Mouse (Mus musculus) WW6 (cell line): ENCODE measurements at regions not wholly inside any gene's neighbourhood (a gene's known extent, or its start where the extent isn't known, plus 50 kb on each side); places are given as distances from the start of the nearest gene placed in this dataset.

Source experiments
- DNase-seq: peaks from one replicate; pipeline ENCODE4 v3.0.0-alpha.2; 2013; ENCODE audit warnings: low read depth, low spot score

- no peak for DNase-seq
Measured at GRCm38 (mm10) chr9:23062656-23063444, 160.0 kb upstream of the Bmper start.

- DNase-seq: no peak
Measured at GRCm38 (mm10) chr9:23064001-23064400, 158.9 kb upstream of the Bmper start.

DNA sequence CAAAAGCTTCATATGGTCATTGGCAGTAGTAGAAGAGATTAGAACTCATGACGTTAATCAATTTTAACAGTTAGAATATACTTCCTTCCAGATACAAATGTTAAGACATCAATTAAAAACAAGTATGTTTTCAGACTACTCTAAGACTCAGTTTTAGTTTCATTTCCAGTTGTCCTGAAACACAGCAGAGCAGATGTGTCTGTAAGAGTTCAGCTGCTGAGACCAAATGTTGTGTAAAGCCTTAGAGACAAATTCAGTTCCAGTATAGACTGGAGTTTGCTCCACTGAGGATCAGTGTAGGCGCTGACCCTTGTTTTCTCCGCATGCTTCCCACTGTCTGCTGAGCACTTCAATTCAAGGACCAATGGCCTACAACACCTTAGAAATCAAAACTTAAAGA is 158.1 kb upstream of the Bmper start:
- DNase-seq: no peak

GRCm38 (mm10) chr9:23068101-23068791 is 154.6 kb upstream of the Bmper start:
- no peak for DNase-seq

- DNase-seq: no peak
Measured at GRCm38 (mm10) chr9:23069161-23069560, 153.7 kb upstream of the Bmper start.

DNA sequence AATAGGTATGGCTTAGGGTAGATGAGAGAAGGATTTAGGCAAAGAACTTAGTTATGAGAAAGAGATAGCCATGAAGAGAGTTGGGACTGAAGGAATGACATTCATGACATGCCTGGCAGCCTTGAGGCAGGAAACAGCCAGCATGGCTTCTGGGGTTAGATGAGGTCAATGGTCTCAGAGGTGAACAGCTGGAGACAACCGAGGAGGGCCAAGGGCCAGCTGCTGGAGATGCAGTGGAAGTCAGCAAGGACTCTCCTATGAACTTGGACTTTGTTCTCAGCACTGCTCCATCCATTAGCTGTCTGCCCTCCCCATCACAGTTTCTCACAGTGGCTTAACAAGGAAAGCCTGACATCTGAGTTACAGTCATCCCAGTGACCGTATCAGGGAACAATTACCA is 151.9 kb upstream of the Bmper start:
- no peak for DNase-seq

DNA sequence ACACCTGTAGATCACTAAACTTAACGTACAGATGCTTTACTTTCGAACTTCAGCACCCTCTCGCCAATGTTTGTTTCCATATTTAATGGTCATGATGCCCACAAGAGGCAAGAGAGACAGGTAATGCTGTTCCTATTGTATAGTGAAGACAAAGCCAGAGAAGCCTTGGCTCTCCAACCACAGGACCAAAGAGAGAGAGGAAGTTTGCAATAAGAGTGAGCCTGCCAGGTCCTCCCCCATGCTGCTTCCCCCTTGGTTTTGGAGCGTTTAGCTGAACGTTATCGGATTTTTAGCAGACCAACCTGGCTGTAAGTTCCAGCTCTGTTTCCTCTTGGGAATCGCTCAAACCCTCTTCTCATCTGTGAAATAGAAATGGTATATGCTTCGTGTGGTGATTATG is 150.1 kb upstream of the Bmper start:
- no peak for DNase-seq

DNA sequence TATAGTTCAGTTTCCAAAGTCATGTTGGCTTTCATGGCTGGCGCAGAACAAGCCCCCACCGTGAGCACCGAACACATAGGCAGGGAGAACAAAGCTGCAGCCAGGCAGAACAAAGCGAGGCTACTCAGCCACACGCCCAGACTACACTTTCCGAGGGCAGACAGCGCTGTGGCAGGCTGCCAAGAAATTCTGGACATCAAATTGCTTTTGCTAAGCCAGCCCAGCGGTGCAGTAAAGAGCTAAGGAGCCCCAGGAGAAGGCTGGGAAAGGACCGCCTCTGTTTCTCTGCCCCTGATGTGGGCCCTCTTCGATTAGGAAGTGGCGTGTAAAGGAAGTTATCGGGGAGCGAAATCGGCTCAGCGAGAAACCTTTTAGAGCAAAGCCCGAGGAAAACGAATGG is 139.3 kb upstream of the Bmper start:
- peak; percentile 11 for DNase-seq

DNA sequence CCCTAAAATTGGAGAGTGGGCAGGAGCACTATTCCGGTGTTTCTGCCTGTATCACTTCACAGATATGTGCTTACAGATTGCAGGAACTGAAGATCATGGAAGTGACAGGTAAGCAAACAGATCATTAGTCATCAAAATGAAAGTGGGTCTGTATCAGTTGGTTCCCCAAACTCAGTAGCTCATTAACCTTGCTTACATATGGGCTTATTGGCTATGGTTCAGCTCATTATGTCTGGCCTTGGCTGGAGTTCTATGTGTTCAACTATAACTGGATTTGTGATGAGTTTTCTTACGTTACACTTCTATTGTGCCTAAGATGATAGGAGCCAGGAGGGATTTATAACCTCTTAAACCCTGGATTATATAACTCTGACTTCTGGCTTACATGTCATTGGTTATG is 133.5 kb upstream of the Bmper start:
- DNase-seq: no peak

DNA sequence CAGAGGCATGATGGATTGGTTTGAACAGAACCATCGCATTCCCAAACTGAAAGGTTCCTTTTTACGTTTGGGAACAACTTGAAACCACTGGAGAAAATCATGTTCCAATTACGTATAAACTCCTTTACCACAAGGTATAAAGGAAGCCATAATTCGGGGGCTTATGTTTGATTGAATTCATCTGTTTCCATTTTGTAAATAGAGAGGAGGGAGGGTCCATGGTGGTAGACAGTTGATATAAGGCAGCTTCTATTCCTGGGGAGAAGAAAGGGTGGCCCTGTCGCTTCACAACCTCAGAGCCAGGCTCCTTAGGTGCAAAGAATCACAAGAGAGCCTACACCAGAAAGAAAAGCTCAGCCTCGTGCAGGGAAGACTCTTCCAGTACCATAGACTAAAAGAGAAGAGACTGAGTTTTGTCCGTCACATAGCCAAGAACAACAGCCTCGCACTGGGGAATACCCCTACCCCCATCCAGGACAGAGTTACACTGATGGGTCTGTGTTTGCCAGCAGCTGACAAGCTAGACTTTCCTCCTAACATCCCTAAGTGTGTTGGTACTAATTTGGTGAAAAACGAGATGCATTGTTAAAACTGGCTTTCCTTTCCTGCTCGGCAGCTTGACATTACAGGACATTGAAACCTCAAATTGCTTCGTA is 125.6 kb upstream of the Bmper start:
- no peak for DNase-seq

DNA sequence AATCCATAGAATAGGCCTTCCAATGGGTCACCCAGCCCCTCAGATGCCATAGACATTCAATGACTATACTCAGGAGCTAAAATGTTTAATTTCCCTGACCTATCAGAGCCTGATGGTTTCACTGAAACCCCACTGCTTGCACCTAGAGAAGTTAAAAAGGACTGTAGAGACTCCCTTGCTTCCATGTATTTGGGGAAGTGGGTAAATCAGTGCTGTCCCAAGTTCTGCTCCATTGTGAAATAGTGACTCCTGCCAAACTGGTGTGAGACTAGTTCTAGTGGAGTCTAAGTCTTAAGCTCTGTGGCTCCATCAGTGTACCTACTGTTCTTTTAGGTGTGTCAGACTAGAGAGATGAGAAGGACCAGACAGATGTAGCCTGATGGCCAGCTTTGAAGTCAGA is 121.3 kb upstream of the Bmper start:
- no peak for DNase-seq

DNA sequence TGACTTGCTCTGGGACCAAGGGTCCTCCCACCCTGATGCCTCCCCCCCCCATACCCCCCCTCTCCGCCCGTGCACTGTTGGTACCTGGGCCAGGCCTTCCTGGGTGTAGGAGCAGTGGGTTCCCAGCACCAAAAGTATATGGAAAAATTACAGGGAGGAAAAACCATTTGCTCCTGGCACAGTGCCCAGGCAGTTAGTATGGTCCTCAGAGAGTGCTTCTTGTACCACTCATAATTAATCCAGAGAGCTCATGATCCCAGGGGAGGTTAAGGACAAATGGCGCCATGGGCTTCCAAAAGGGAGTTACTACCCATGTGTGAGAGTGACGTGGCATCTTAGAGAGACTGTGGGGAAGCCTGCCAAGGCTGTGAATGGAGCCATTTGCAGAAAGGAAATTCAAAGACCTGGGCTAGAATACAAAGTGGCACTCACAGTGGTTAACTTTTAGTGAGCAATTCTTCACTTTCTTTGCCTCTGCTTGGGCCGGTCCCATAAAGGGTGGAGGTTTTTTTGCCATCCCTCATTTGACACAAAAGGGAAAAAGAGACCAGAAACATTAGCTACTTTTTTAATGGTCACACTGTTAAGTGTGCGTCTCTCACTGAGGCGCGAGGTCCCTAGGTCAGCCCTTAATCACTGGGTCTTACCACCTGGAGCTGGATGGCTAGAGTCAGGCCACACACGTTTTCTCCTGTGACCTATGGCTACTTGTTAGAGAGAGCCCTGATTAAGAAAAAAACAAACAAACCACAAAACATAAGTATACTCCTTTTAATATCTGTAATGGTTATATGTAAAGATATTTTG is 120.7 kb upstream of the Bmper start:
- no peak for DNase-seq

- no peak for DNase-seq
Measured at GRCm38 (mm10) chr9:23111500-23111899, 111.4 kb upstream of the Bmper start.

DNA sequence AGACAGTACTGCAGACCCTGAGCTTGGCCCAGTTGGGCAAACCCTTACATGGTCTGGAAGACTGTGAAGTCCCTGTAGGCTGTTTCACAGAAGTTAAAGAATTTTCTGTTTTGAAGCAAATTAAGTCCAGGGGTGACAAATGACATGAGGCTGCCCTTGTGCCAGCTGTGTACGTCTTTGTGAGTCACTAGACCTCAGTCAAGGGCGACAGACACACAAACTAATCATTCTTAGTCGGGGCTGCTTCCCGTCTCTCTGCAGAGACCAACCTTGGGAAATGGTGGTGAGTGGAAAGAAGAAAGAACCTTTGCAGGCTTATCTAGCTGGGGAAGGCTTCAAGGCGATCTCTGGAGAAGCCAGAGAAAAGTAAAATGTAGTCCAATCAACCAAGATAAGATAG is 107.8 kb upstream of the Bmper start:
- no peak for DNase-seq

DNA sequence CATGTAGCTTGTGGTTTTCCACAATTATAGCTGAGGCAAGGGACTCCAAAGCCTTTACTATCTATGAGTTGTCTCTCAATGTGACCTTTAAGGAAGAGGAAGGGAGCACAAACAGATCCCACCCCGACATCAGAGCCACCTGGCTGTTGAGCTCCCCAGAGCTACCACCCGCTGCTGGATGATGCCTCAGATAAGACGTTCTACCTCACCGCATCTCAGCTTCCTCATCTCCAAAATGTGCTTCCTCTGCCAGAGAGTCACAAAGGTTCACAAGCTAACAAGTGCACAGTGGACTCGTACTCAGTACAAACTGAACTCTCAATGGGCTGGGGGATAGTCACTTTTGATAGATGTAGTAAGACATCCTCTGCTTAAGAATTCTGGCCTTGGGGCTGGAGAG is 107.3 kb upstream of the Bmper start:
- no peak for DNase-seq

GRCm38 (mm10) chr9:23116311-23116710 is 106.6 kb upstream of the Bmper start:
- no peak for DNase-seq

- DNase-seq: no peak
Measured at GRCm38 (mm10) chr9:23119811-23120210, 103.1 kb upstream of the Bmper start.

DNA sequence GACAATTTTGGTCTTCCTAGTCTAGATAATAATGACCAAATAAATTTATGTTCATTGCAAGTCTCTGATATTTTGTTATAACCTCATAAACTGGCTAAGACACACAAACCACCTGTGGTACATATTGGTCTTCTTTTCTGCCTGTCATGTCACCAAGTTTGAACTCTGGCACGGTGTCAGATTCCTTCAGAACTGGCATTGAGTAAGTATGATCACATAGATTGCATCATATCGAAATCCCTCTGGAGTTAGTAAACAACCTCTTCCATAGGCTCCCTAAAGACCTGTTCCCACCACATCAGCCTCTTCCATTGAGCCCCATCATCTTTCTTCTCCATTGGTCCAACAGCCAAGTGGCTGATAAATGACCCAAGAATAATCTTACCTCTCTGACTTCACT is 102.1 kb upstream of the Bmper start:
- no peak for DNase-seq

DNA sequence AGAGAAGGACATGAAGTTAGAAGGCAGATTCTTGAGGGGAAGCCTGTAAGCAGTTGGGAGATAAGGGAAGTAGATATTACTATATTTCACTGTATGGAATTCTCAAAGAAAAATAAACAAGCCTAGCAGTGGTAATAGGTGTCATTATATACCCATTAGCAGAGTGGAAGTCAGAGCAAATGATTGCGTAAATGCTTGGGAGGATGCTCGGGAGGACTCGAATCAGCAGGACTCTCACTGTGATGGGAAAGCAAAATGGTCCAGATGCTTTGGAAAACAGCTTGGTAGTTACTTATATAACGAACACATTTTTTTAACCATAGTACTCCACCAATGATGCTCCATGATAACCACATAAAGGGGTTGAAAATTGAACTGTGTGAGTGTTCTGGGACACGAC is 100.4 kb upstream of the Bmper start:
- DNase-seq: no peak

- DNase-seq: no peak
Measured at GRCm38 (mm10) chr9:23123452-23123851, 99.4 kb upstream of the Bmper start.

GRCm38 (mm10) chr9:23125761-23126704 is 96.8 kb upstream of the Bmper start:
- DNase-seq: no peak
